Mouse (Mus musculus) MEL (cell line): ENCODE data around the gene Wbp2. TPM values are rescaled to one million over a fixed set of nuclear protein-coding genes. Genes with fewer than 3 reads are reported as not detected.

Experiments used
- DNase-seq: peaks from one replicate; pipeline ENCODE4 v3.0.0; 2011; ENCODE audit warnings: low read depth, low spot score
- H3K27ac ChIP-seq: 2 replicates; pipeline ENCODE4 v1.5.1; 2012; ENCODE audit warnings: low read depth, mild to moderate bottlenecking, control low read depth, low read length, moderate library complexity; ENCODE audit not compliant: control insufficient read depth
- H3K27me3 ChIP-seq, 2 experiments: fragments of 150-350 bp in 1 of 2; sonication (generic) in 1 of 2; 2 replicates each; pipeline ENCODE4 v1.6.1; 2012; ENCODE audit warnings: low read length in 2 of 2, mild to moderate bottlenecking in 2 of 2, improper control_type of control experiment in 1 of 2, moderate library complexity in 1 of 2; ENCODE audit not compliant: insufficient read depth in 2 of 2, control insufficient read depth in 1 of 2
- H3K36me3 ChIP-seq, 2 experiments: 2 replicates each; pipeline ENCODE4 v1.6.1; 2012 to 2014; ENCODE audit warnings: low read length in 2 of 2, improper control_type of control experiment in 1 of 2, inconsistent platforms in 1 of 2, mild to moderate bottlenecking in 1 of 2; ENCODE audit not compliant: insufficient read depth in 2 of 2, control insufficient read depth in 1 of 2
- H3K4me1 ChIP-seq, 2 experiments: fragments of 150-350 bp in 1 of 2; sonication (generic) in 1 of 2; 2 replicates each; pipeline ENCODE4 v1.6.1; 2012; ENCODE audit warnings: low read length in 2 of 2, improper control_type of control experiment in 1 of 2, mild to moderate bottlenecking in 1 of 2; ENCODE audit not compliant: insufficient read depth in 2 of 2, control insufficient read depth in 1 of 2
- H3K4me3 ChIP-seq, 2 experiments: fragments of 150-350 bp in 1 of 2; sonication (generic) in 1 of 2; 2 replicates each; pipeline ENCODE4 v1.5.1; 2012; ENCODE audit warnings: low read depth in 2 of 2, low read length in 2 of 2, mild to moderate bottlenecking in 2 of 2, moderate library complexity in 2 of 2, control low read depth in 1 of 2, improper control_type of control experiment in 1 of 2; ENCODE audit not compliant: control insufficient read depth in 1 of 2, insufficient read depth in 1 of 2
- H3K79me2 ChIP-seq: 2 replicates; pipeline ENCODE4 v1.6.1; 2012; ENCODE audit warnings: mild to moderate bottlenecking, low read length, moderate library complexity; ENCODE audit not compliant: control insufficient read depth, poor library complexity, insufficient read depth
- H3K9ac ChIP-seq: 2 replicates; pipeline ENCODE4 v1.6.1; 2012; ENCODE audit warnings: low read depth, mild to moderate bottlenecking, control low read depth, low read length, moderate library complexity; ENCODE audit not compliant: control insufficient read depth, poor library complexity, severe bottlenecking
- H3K9me3 ChIP-seq: fragments of 150-350 bp; sonication (generic); replicated peaks from 2 replicates; pipeline ENCODE4 v1.6.1; 2012; ENCODE audit warnings: mild to moderate bottlenecking, low read length, improper control_type of control experiment, moderate library complexity; ENCODE audit not compliant: insufficient read depth
- BHLHE40 ChIP-seq: IDR thresholded peaks from 2 replicates; pipeline ENCODE4 v1.6.1; 2012; ENCODE audit warnings: low read depth, mild to moderate bottlenecking, inconsistent platforms, low read length, improper control_type of control experiment, borderline replicate concordance
- CHD2 ChIP-seq: IDR thresholded peaks from 2 replicates; pipeline ENCODE4 v1.6.1; 2011; ENCODE audit warnings: low read length, improper control_type of control experiment
- CTCF ChIP-seq, 3 experiments: IDR thresholded peaks in 2 of 3; conservative IDR thresholded peaks in 1 of 3; 2 replicates each; pipeline ENCODE4 v1.5.1; 2011 to 2012; ENCODE audit warnings: low read length in 3 of 3, low read depth in 2 of 3, mild to moderate bottlenecking in 2 of 3, improper control_type of control experiment in 1 of 3, inconsistent platforms in 1 of 3, mixed read lengths in 1 of 3, moderate library complexity in 1 of 3; ENCODE audit not compliant: control insufficient read depth in 1 of 3, insufficient read depth in 1 of 3, poor library complexity in 1 of 3, severe bottlenecking in 1 of 3
- E2F4 ChIP-seq: IDR thresholded peaks from 2 replicates; pipeline ENCODE4 v1.6.1; 2011; ENCODE audit warnings: low read depth, low read length, improper control_type of control experiment, borderline replicate concordance
- ELF1 ChIP-seq: IDR thresholded peaks from 2 replicates; pipeline ENCODE4 v1.6.1; 2014; ENCODE audit warnings: low read depth, mild to moderate bottlenecking, inconsistent platforms, low read length, improper control_type of control experiment, moderate library complexity
- ETS1 ChIP-seq: IDR thresholded peaks from 2 replicates; pipeline ENCODE4 v1.6.1; 2012; ENCODE audit warnings: low read depth, mild to moderate bottlenecking, inconsistent platforms, low read length, improper control_type of control experiment, moderate library complexity
- GABPA ChIP-seq: IDR thresholded peaks from 2 replicates; pipeline ENCODE4 v1.6.1; 2012; ENCODE audit warnings: low read depth, mild to moderate bottlenecking, inconsistent platforms, low read length, improper control_type of control experiment, moderate library complexity
- JUND ChIP-seq: IDR thresholded peaks from 2 replicates; pipeline ENCODE4 v1.6.1; 2011; ENCODE audit warnings: low read depth, mild to moderate bottlenecking, improper control_type of control experiment, low read length
- KAT2A ChIP-seq: conservative IDR thresholded peaks from 2 replicates; pipeline ENCODE4 v1.6.1; 2012; ENCODE audit warnings: low read depth, low read length, improper control_type of control experiment, inconsistent platforms
- MAFK ChIP-seq: IDR thresholded peaks from 2 replicates; pipeline ENCODE4 v1.6.1; 2011; ENCODE audit warnings: low read depth, mild to moderate bottlenecking, low read length, improper control_type of control experiment, borderline replicate concordance
- MAX ChIP-seq: IDR thresholded peaks from 2 replicates; pipeline ENCODE4 v1.6.1; 2011; ENCODE audit warnings: low read length, improper control_type of control experiment
- MEF2A ChIP-seq: IDR thresholded peaks from 2 replicates; pipeline ENCODE4 v1.6.1; 2014; ENCODE audit warnings: low read depth, mild to moderate bottlenecking, inconsistent platforms, low read length, improper control_type of control experiment; ENCODE audit not compliant: poor library complexity, insufficient replicate concordance, severe bottlenecking; ENCODE audit errors: extremely low read depth
- MYB ChIP-seq: IDR thresholded peaks from 2 replicates; pipeline ENCODE4 v1.6.1; 2011; ENCODE audit warnings: mild to moderate bottlenecking, low read depth, low read length, improper control_type of control experiment
- NELFE ChIP-seq: IDR thresholded peaks from 2 replicates; pipeline ENCODE4 v1.6.1; 2011; ENCODE audit warnings: low read depth, low read length, improper control_type of control experiment
- POLR2A ChIP-seq, 2 experiments: IDR thresholded peaks; 2 replicates each; pipeline ENCODE4 v1.6.1; 2011 to 2012; ENCODE audit warnings: low read length in 2 of 2, mild to moderate bottlenecking in 2 of 2, control low read depth in 1 of 2, improper control_type of control experiment in 1 of 2, low read depth in 1 of 2, moderate library complexity in 1 of 2; ENCODE audit not compliant: control insufficient read depth in 1 of 2, insufficient read depth in 1 of 2, poor library complexity in 1 of 2
- POLR2AphosphoS5 ChIP-seq: IDR thresholded peaks from 2 replicates; pipeline ENCODE4 v1.6.1; 2012; ENCODE audit warnings: low read depth, borderline replicate concordance, mild to moderate bottlenecking, inconsistent platforms, low read length, moderate library complexity, mixed read lengths
- RAD21 ChIP-seq: IDR thresholded peaks from 2 replicates; pipeline ENCODE4 v1.6.1; 2011; ENCODE audit warnings: mild to moderate bottlenecking, low read depth, low read length, improper control_type of control experiment
- RCOR1 ChIP-seq: IDR thresholded peaks from 2 replicates; pipeline ENCODE4 v1.6.1; 2012; ENCODE audit warnings: low read depth, mild to moderate bottlenecking, inconsistent platforms, low read length, improper control_type of control experiment
- SMC3 ChIP-seq: IDR thresholded peaks from 2 replicates; pipeline ENCODE4 v1.6.1; 2011; ENCODE audit warnings: low read depth, low read length, improper control_type of control experiment
- TCF12 ChIP-seq: IDR thresholded peaks from 2 replicates; pipeline ENCODE4 v1.6.1; 2014; ENCODE audit warnings: low read depth, mild to moderate bottlenecking, inconsistent platforms, low read length, improper control_type of control experiment, moderate library complexity
- USF2 ChIP-seq, 2 experiments: IDR thresholded peaks; 2 replicates each; pipeline ENCODE4 v1.6.1; 2011 to 2012; ENCODE audit warnings: improper control_type of control experiment in 2 of 2, low read length in 2 of 2, borderline replicate concordance in 1 of 2, inconsistent platforms in 1 of 2, low read depth in 1 of 2, mild to moderate bottlenecking in 1 of 2; ENCODE audit not compliant: insufficient read depth in 1 of 2
- ZC3H11A ChIP-seq: IDR thresholded peaks from 2 replicates; pipeline ENCODE4 v1.6.1; 2012; ENCODE audit warnings: low read depth, mild to moderate bottlenecking, inconsistent platforms, low read length, improper control_type of control experiment
- ZKSCAN1 ChIP-seq: IDR thresholded peaks from 2 replicates; pipeline ENCODE4 v1.6.1; 2012; ENCODE audit warnings: low read depth, mild to moderate bottlenecking, inconsistent platforms, low read length, improper control_type of control experiment, moderate library complexity
- ZMIZ1 ChIP-seq: IDR thresholded peaks from 2 replicates; pipeline ENCODE4 v1.6.1; 2012; ENCODE audit warnings: low read depth, mild to moderate bottlenecking, inconsistent platforms, low read length, improper control_type of control experiment, moderate library complexity
- ZNF384 ChIP-seq: IDR thresholded peaks from 2 replicates; pipeline ENCODE4 v1.6.1; 2012; ENCODE audit warnings: low read depth, mild to moderate bottlenecking, inconsistent platforms, low read length, improper control_type of control experiment
- polyA plus RNA-seq, 2 experiments: library from polyadenylated mRNA; stranded (reverse) in 1 of 2; unstranded in 1 of 2; fragments of >175 nt in 1 of 2; fragments of >200 nt in 1 of 2; gene quantifications; 2 replicates each; pipeline versions ENCODE4 v1.2.1 to v1.2.4; 2012; ENCODE audit warnings: low replicate concordance in 2 of 2, low read depth in 1 of 2; ENCODE audit not compliant: insufficient read length in 2 of 2, insufficient read depth in 1 of 2, missing spikeins in 1 of 2
- total RNA-seq: library from RNA; depleted of rRNA; stranded (reverse); fragments of 300-350 nt; gene quantifications from 2 replicates; pipeline ENCODE4 v1.2.3, GENCODE M21; 2012

Wbp2 gene
- total and polyA plus RNA-seq, 3 experiments: 16.5 to 75.8 TPM; not detected in 1

DNA sequence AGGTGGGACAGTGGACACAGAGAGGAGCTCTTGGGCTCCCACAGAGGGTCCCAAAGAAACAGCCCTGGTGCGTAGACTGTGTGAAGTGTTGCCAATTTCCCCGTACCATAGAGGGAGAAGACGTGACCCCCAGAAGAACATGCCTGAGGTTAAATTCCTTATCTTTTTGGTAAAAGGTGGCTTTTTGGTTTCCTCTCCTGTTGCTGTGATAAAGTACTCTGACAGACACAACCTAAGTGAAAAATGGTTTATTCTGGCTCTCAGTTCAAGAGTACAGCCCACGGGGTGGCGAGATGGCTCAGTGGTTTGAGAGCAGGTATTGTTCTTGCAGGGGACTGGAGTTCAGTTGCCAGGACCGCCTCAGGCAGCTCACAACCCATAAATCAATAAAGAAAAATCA, 12.7 kb upstream of the Wbp2 start (continued):
- TF ChIP-seq RCOR1: peak; percentile 93
- TF ChIP-seq MAFK: no peak
- TF ChIP-seq SMC3: no peak
- TF ChIP-seq POLR2A (IDR thresholded peaks at IDR 0.05; ENCODE audit: control insufficient read depth in 1 of 2, insufficient read depth in 1 of 2, low read depth in 1 of 2, low read length in 2 of 2, poor library complexity in 1 of 2): no peak
- peak; percentile 43; the same call in 1 of the 2 replicates for TF ChIP-seq BHLHE40
- TF ChIP-seq ELF1: 0 out of 2 replicates have a peak, but pooled peaks have one; percentile 14
- TF ChIP-seq JUND: no peak
- TF ChIP-seq TCF12: peak; percentile 83
- no peak for TF ChIP-seq USF2 (IDR thresholded peaks at IDR 0.05; ENCODE audit: borderline replicate concordance in 1 of 2, insufficient read depth in 1 of 2, low read depth in 1 of 2, low read length in 2 of 2)
- no peak for TF ChIP-seq ZMIZ1
- no peak for TF ChIP-seq CTCF (IDR thresholded peaks at IDR 0.05 in 2 of 3, conservative IDR thresholded peaks at IDR 0.05 in 1 of 3; ENCODE audit: control insufficient read depth in 1 of 3, insufficient read depth in 1 of 3, low read depth in 2 of 3, low read length in 3 of 3, poor library complexity in 1 of 3, severe bottlenecking in 1 of 3)
- TF ChIP-seq E2F4: no peak
- TF ChIP-seq CHD2: no peak

DNA sequence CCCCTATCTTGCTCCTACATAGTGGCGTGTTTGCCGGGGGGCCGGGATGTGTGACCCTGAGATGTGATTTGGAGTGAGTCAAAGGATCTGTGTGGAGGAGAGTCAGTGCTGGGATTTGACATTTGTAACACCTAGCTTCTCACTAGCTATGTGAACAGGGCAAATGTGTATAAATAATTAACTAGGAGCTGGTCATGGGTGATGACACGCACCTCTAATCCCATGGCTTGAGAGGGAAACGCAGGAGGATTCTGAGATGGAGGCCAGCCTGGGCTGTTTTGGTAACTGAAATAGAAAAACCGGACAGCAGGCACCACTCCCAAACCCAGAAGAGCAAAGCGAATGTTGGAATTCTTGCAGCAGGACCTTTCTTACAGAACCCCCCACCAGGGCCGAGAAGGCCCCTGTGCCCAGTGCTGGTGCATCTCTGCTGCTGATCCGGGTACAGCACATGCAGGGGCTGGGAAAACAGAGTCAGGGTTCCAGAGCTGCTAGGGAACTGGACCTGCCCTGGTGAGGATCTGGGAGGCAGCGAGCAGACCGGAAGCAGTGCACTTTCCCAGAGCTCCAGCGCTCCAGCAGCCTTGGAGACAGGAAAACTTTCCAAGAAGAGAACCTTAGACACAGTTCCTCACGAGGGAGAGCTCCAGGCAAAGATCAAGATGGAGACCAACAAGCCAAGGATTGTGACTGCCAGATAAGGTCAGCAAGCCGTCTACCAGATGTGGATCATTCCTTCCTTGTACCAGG, 12.1 kb upstream of the Wbp2 start:
- Histone ChIP-seq H3K4me1 (peaks cover 11 to 32% of the 10 kb centered on the region in 2 experiments), H3K27ac (no peak overlapping the region), H3K36me3 (peaks cover 0 to 34% of the 10 kb centered on the region in 2 experiments; a peak in 2 of 4 replicates), H3K9ac (no peak overlapping the region), H3K79me2 (no peaks in the 10 kb centered on the region), H3K9me3 (no peaks in the 10 kb centered on the region), H3K27me3 (no peaks in the 10 kb centered on the region), H3K4me3 (no peak overlapping the region)
- DNase-seq: no peak
- TF ChIP-seq ZMIZ1 (no peak), MAFK (no peak), MYB (no peak)

DNA sequence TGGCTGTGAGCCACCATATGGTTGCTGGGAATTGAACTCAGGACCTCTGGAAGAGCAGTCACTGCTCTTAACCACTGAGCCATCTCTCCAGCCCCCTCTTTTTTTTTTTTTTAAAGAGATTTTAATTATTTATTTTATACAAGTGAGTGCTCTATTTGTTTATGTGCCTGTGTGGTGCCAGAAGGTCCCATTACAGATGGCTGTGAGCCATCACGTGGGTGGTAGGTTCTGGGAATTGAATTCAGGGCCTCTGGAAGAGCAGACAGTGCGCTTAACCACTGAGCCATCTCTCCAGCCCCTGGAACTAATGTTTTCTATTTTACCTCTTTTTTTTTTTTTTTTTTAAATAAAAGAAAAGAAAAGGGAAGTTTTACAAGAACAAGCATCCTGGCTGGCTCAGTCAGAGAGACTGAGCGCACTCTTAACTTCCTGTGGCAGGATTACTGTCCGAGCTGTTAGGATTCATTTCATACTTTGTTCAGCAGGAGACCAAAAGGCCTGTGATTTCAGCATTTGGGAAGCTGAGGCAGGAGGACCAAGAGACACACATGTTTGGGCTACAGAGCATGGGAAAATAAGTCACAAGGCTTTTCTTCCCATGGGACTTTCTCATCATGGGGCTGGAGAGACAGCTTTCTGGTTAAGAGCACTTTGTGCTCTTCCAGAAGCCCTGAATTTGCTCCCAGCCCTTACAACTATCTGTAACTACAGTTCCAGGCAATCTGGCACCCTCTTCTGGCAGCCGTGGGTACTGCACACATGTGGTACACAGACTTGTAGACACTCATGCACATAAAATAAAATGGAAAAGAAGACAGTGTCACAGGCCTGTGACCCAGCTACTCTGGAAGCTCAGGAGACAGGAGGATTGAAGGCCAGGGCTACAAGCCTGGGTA, 9.7 kb upstream of the Wbp2 start:
- no peak overlapping the region for H3K9ac ChIP-seq
- H3K4me1 ChIP-seq: peaks cover 14 to 37% of the 10 kb centered on the region in 2 experiments
- peaks cover 0 to 37% of the 10 kb centered on the region in 2 experiments; a peak in 2 of 4 replicates for H3K36me3 ChIP-seq
- H3K27ac ChIP-seq: peak overlapping the region; percentile 46
- H3K4me3 ChIP-seq: no peak overlapping the region
- DNase-seq: peak; percentile 88
- no peaks in the 10 kb centered on the region for H3K79me2 ChIP-seq
- no peaks in the 10 kb centered on the region for H3K9me3 ChIP-seq
- H3K27me3 ChIP-seq: no peaks in the 10 kb centered on the region
- TF ChIP-seq ZKSCAN1 (peak; percentile 28; the same call in 1 of the 2 replicates), ETS1 (no peak), MEF2A (no peak), MAX (no peak), BHLHE40 (no peak), GABPA (no peak), POLR2AphosphoS5 (no peak), JUND (no peak), ZC3H11A (no peak; the same call in 1 of the 2 replicates), KAT2A (no peak), MAFK (no peak), NELFE (no peak), ZNF384 (peak; percentile 91), SMC3 (peak; percentile 50), RAD21 (peak; percentile 46)
